Mouse (Mus musculus): ENCODE data around the gene Ifitm6. TPM values are rescaled to one million over a fixed set of nuclear protein-coding genes. Genes with fewer than 3 reads are reported as not detected.
A peak's percentile ranks its signal among the peaks of the same experiment; 100 is the strongest.
"Not testable (repeated sequence)": the region's sequence is repeated elsewhere in the genome, so short reads cannot be mapped to it uniquely, and the experiment has no call there.

The Ifitm6 gene
- polyA plus RNA-seq, 1 experiment from 2014 or later, result 0.21 TPM

DNA sequence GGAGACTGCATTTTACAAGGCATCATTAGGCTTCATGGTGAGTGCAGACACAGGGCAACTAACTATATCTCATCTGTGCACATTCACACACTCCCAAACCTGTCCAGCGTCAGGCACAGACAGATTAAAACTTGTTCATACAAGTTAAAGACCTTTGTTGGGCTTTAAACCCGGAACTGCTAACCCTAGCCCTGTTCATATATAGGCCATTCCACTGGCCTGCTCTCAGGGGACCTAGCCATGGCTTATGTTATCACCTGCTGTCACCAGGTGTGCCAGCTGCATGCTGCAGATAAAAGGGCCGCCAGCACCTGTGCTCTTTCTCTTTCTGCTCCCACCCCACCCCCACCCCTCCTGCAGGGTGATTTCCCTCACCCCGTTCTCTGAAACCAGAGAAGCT lies 24.8 kb upstream of the Ifitm6 start:
- POLR2A ChIA-PET, result no interaction called here
- TF ChIP-seq CTCF (IDR thresholded peaks at IDR 0.05), result no peak
- CTCF ChIA-PET, result interaction anchor here (1.2 kb wide), 1 partner anchor 34 kb away, joined by 4 read pairs; no protein-coding TSS in a partner anchor
- in situ Hi-C loops (cut with MboI; ENCODE audit: low pct_unique_long_range_greater_than_20kb), result no loop called here
- ATAC-seq, result no peak
- no peaks in the 10 kb centered on the region for H3K27me3 ChIP-seq
- no peak for DNase-seq (ENCODE audit: low read depth, low spot score)

DNA sequence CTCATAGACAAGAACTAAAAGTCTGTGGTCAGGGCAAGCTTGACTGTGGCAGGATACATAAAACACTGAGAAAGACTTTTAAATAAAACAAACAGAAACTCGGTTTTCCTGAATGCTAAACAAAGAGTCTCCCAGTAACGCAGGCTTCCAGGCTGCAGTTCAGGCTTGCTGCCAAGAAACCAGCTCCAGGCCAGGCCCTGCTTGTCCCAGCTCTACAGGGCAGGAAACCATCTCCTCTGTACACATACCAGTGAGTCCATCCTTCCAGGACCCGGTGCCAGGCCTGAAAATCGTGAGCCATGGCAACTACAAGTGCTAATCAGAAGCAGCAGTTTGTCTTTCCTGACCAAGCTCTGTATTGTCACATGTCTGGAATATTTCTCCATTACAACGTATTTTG lies 23.9 kb upstream of the Ifitm6 start:
- in situ Hi-C loops (cut with MboI; ENCODE audit: low pct_unique_long_range_greater_than_20kb), result no loop called here
- H3K27me3 ChIP-seq, result no peaks in the 10 kb centered on the region
- POLR2A ChIA-PET, result no interaction called here
- TF ChIP-seq CTCF (IDR thresholded peaks at IDR 0.05), result no peak
- DNase-seq (ENCODE audit: low read depth, low spot score) (peak; percentile 66), ATAC-seq (peak; percentile 84)
- CTCF ChIA-PET, result interaction anchor here (0.8 to 1.2 kb wide), 2 partner anchors 33 to 100 kb away, joined by 4 read pairs; partner anchors contain the start of gene Pgghg

DNA sequence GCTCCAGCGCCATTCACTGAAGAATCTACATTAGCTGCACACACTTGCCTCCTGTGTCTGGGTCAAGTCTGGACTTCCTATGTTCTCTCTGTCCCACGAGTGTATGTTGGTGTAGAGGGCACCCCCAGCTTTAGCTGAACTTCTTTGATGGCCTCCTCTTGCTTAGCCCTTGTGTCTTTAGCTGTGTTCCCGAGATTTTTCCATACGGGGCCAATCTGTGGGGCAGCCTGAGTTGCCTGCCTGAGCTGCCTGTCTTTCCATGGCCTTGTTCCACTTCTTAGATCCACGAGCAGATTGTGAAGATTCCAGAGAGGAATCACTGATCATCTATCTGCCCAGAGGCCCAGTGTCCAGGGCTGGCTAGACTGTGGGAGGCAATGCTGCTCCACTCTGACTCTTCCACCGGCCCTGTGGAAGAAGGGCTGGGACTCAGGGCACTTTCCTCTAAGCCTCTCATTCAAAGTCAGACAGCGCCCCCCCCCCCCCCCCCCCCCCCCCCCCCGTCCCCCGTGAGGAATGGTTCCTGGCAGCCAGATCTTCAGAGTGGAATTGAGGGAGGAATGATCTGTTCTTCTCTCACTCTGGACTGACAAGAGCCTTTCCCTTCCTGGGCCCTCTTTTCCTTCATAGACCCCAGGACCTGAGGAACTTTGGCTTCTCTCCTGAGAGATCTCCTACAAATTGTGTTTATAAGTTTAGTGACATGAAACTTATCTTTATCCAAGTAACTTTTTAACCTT lies 23.3 kb upstream of the Ifitm6 start:
- H3K27me3 ChIP-seq, result no peaks in the 10 kb centered on the region
- no peak for DNase-seq (ENCODE audit: low read depth, low spot score)
- CTCF ChIA-PET, result interaction anchor here (0.8 to 1.2 kb wide), 2 partner anchors 33 to 99 kb away, joined by 4 read pairs; partner anchors contain the start of gene Pgghg

DNA sequence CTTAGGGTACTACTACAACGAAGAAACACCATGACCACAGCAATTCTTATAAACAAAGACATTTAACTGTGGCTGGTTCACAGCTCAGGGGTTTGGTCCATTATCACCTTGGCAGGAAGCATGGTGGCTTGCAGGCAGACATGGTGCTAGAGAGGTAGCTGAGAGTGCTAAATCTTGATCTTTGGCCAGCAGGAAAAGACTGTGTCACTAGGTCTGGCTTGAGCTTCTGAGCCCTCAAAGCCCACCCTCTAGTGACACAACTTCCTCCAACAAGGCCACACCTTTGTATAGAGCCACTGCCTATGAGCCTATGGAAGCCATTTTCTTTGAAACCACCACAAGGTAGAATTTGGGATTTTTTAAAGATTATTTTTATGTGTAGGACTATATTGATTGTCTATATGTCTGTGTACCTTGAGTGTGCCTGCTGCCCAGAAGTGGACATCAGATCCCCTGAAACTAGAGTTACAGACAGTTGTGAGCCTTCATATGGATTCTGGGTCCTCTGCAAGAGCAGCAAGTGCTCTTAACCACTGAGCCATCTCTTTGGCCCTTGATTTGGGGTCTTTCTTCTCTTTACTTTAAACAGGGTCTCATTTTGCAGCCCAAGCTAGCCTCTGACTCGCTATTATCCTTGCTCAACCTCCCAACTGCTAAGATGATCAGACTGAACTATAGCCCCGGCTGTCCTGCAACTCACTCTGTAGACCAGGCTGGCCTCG lies 21.8 kb upstream of the Ifitm6 start:
- TF ChIP-seq CTCF (IDR thresholded peaks at IDR 0.05), result no peak
- H3K27me3 ChIP-seq, result no peaks in the 10 kb centered on the region
- ChIA-PET POLR2A (interaction anchor here (0.6 kb wide), 1 partner anchor 381 kb away, joined by 3 read pairs; no protein-coding TSS in a partner anchor), CTCF (interaction anchor here (0.9 kb wide), 1 partner anchor 9 kb away, joined by 3 read pairs; no protein-coding TSS in a partner anchor)
- DNase-seq (ENCODE audit: low read depth, low spot score) (no peak), ATAC-seq (no peak)
- in situ Hi-C loops (cut with MboI; ENCODE audit: low pct_unique_long_range_greater_than_20kb), result no loop called here

More for the DNA sequence above, 23.3 kb upstream of the Ifitm6 start:
- peak; percentile 6 for ATAC-seq
- POLR2A ChIA-PET, result interaction anchor here (0.7 kb wide), 1 partner anchor 13 kb away, joined by 8 read pairs; no protein-coding TSS in a partner anchor
- in situ Hi-C loops (cut with MboI; ENCODE audit: low pct_unique_long_range_greater_than_20kb), result no loop called here
- TF ChIP-seq CTCF (IDR thresholded peaks at IDR 0.05), result no peak

DNA sequence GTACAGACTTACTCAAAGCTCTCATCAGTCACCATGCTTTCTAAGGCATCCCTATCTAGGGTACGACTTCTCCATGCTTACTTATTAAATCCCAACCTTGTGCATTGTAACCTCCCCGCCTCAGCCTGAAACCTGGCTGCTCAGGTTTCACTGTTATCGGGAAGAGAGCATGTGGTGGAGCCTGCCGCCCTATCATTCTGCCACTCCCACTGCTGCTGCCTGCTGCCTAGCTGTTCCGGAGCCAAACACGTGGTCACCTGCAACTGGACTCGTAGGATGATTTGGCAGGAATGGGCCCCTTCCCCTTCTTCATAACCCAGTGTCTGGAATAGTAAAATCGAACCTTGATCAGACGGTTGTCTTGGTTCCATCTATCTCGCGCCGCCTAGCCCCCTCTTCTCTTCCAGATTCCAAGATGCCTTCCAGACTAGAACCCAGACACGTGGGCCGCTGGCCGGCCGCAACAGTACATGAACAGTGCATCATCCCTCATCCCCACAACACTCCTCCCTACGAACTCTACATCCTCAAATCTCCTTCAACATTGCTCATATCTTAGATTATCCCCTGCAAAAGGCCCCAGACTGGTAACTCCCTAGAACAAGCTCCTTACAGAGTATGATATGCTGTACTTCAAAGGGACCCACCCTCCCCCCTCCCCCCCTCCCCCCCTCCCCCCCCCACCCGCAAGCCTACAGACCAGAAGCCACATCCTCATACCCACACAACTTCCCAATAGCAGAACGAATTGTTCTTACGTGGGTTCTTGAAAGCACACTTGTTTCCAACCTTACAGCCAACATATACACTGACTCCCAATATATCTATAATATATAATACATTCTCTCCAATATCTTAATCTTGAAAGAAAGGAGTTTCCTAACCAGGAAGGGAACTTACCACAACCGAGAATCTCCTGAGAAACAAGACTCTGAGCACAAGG lies 20.6 kb upstream of the Ifitm6 start:
- in situ Hi-C loops (cut with MboI; ENCODE audit: low pct_unique_long_range_greater_than_20kb), result no loop called here
- no peak for TF ChIP-seq CTCF (IDR thresholded peaks at IDR 0.05)
- ATAC-seq, result no peak
- DNase-seq (ENCODE audit: low read depth, low spot score), result no peak
- no peaks in the 10 kb centered on the region for H3K27me3 ChIP-seq
- CTCF ChIA-PET, result no interaction called here
- POLR2A ChIA-PET, result no interaction called here

DNA sequence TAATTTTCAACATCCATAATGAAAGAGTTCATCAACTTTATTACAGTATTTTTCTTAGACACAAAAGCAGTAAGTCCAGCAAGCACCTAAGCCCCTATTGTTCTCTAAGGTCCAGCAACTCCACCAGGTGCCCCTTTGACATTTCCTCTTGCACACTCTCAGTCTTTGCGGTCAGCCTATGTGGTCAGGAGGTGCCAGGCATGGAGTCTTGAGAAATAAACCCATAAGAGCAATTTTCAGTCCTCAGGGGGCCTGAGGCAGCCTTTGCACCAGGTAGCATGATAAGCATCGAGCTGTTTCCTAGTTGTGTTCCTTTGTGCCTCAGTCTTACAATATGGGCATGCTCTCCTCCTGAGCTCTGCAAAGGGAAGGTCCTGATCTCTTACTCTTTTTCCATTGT lies 18.9 kb upstream of the Ifitm6 start:
- CTCF ChIA-PET, result not testable (repeated sequence)

DNA sequence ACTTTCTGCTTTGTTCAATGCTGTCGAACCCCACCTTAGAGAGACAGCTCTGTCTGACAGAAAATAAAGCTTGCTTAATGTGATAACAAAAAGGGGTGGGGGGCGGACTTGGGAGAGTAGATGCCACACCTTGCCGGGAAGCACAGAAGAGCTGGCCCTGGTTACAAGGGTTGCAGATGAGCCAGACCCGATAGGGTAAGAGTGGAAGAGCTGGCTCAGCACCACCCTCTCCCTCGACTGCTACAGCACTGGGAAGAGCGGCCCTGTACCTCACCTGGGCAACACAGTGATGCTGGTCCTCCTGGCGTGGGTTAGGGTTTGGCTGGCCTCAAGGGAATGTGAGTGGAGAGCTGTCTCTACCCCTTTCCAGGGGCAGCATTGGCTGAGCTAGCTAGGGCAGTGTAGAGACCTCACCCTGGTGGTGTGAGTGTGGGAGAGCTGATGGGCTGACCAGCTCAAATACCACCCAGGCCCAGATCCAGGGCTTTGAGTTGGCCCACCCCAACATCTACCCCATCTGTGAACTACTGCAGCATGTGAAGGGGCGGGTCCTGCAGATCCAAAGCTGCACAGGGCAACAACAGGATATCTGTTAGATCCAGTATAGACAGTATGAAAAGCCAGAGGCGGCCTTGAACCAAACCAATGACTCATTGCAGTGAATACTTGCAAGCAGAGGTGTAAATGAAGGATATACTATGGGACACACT lies 14.9 kb upstream of the Ifitm6 start:
- in situ Hi-C loops (cut with MboI; ENCODE audit: low pct_unique_long_range_greater_than_20kb), result no loop called here
- DNase-seq (ENCODE audit: low read depth, low spot score), result no peak
- TF ChIP-seq CTCF (IDR thresholded peaks at IDR 0.05), result no peak
- no peak for ATAC-seq
- ChIA-PET POLR2A (interaction anchor here (0.7 kb wide), 1 partner anchor 32 kb away, joined by 3 read pairs; no protein-coding TSS in a partner anchor), CTCF (no interaction called here)
- no peaks in the 10 kb centered on the region for H3K27me3 ChIP-seq

More for the DNA sequence above, 18.9 kb upstream of the Ifitm6 start:
- POLR2A ChIA-PET; ATAC-seq; H3K27me3 ChIP-seq; in situ Hi-C loops (cut with MboI; ENCODE audit: low pct_unique_long_range_greater_than_20kb); DNase-seq (ENCODE audit: low read depth, low spot score): not testable (repeated sequence)

DNA sequence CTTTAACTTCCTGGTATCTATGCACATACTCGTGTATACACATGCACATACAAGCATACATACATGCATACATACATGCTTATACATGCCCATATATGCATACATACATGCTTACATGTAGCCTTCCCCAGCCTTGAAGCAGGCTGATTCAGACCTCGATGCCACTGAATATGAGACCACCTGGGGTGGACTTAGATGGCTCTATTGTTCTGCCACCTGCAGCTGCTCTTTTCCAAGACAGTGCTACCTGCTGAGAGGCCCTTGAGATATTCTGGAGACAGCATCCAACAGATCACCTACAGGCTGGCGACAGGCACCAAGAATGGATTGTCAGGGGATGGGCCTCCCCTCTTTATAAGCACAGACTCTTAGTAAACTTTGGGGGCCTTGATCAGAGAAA lies 12.7 kb upstream of the Ifitm6 start:
- ChIA-PET POLR2A (no interaction called here), CTCF (no interaction called here)
- TF ChIP-seq CTCF (IDR thresholded peaks at IDR 0.05), result no peak
- ATAC-seq, result no peak
- in situ Hi-C loops (cut with MboI; ENCODE audit: low pct_unique_long_range_greater_than_20kb), result no loop called here
- no peak for DNase-seq (ENCODE audit: low read depth, low spot score)
- no peaks in the 10 kb centered on the region for H3K27me3 ChIP-seq

DNA sequence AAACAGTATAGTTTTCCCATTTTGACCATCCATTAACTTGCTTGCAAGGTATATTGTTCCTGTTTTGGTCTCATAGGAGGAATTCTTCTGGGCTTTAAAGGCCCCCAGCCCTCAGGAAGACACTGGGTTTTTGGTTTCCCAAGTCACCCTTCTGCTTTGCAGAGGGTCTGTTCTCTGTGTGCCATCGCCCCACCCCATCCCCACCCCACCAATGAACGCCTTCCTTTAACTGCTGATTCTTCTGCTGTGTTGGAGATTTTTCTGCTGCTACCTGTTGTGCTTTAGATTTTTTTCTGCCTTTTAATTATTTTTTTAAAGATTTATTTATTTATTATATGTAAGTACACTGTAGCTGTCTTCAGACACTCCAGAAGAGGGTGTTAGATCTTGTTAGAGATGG lies 11.1 kb upstream of the Ifitm6 start, which contains the start of gene Gm17387:
Gm17387 (plus strand) TSS at position 301 of the 400 bp plus-strand sequence.
- in situ Hi-C loops (cut with MboI; ENCODE audit: low pct_unique_long_range_greater_than_20kb), result no loop called here

More for the DNA sequence above, 11.1 kb upstream of the Ifitm6 start, which contains the start of gene Gm17387:
- no peak for DNase-seq (ENCODE audit: low read depth, low spot score)
- TF ChIP-seq CTCF (IDR thresholded peaks at IDR 0.05), result no peak
- ChIA-PET POLR2A (no interaction called here), CTCF (no interaction called here)
- no peak for ATAC-seq
- H3K27me3 ChIP-seq, result no peaks in the 10 kb centered on the region

Measured in Patski (cell line).